Mouse (Mus musculus): ENCODE measurements at regions not wholly inside any gene's neighbourhood (a gene's known extent, or its start where the extent isn't known, plus 50 kb on each side); places are given as distances from the start of the nearest gene placed in this dataset.

DNA sequence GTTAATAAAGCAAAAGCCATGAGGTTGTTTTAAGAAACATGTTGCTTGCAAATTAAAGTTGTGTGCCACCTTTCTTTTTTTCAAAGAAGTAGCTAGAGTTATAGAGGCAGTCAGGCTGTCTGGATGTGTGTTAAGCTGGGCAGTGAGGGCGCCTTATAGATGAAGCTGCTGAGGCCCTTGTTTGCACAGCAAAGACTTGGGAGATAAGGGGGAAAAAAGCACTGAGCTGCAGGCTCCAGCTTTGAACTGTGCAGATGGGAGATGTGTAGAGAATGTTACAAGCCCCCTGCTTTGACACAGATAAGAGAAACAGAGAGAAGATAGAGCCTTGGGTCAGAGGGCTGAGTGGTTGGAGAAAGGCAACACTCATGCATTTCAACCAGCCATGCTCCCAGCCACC lies 445.7 kb downstream of the Lmo4 start (continued):
- no peak for TF ChIP-seq SMC3 (IDR thresholded peaks at IDR 0.05; ENCODE audit: low read depth, low read length)
- TF ChIP-seq ZMIZ1 (IDR thresholded peaks at IDR 0.05; ENCODE audit: low read depth, low read length): no peak
- no peak for TF ChIP-seq UBTF (IDR thresholded peaks at IDR 0.05; ENCODE audit: borderline replicate concordance, insufficient read depth, low read depth, low read length)

DNA sequence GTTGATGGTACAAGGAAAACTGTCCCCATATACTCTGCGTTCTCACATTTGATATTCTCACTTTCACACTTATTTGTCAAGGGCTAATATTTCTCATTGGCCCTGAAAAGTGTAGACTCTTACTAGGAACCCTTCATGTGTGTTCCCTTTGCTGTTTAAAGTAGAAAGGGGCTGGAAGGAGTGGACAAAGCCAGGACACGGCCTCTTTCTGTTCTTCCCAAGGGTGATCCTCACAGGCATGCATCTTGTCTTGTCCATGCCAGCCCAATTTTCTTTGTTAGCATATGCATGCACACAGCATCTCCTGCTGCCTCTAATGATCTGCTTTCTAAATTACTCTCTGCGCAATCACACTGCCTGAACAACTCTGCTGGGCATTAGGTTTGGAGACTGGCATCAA lies 451.8 kb downstream of the Lmo4 start:
- no peak overlapping the region for H3K9ac ChIP-seq (ENCODE audit: control insufficient read depth, low read depth, low read length, poor library complexity, severe bottlenecking)
- no peak overlapping the region for H3K4me3 ChIP-seq (ENCODE audit: control insufficient read depth in 1 of 2, insufficient read depth in 1 of 2, low read depth in 2 of 2, low read length in 2 of 2)
- TF ChIP-seq ZKSCAN1 (IDR thresholded peaks at IDR 0.05; ENCODE audit: low read depth, low read length): no peak
- no peak for TF ChIP-seq MXI1 (IDR thresholded peaks at IDR 0.05; ENCODE audit: low read depth, low read length)
- TF ChIP-seq E2F4 (IDR thresholded peaks at IDR 0.05; ENCODE audit: borderline replicate concordance, low read depth, low read length): no peak
- no peak for TF ChIP-seq MYB (IDR thresholded peaks at IDR 0.05; ENCODE audit: low read depth, low read length)
- no peak for TF ChIP-seq ZNF384 (IDR thresholded peaks at IDR 0.05; ENCODE audit: low read depth, low read length)
- no peak for TF ChIP-seq EP300 (IDR thresholded peaks at IDR 0.05; ENCODE audit: low read depth in 1 of 2, low read length in 2 of 2)
- TF ChIP-seq ETS1 (IDR thresholded peaks at IDR 0.05; ENCODE audit: low read depth, low read length): no peak
- TF ChIP-seq CHD2 (IDR thresholded peaks at IDR 0.05; ENCODE audit: low read length): no peak
- TF ChIP-seq NELFE (IDR thresholded peaks at IDR 0.05; ENCODE audit: low read depth, low read length): no peak
- no peak for TF ChIP-seq MAFK (IDR thresholded peaks at IDR 0.05; ENCODE audit: borderline replicate concordance, low read depth, low read length)
- no peak for TF ChIP-seq BHLHE40 (IDR thresholded peaks at IDR 0.05; ENCODE audit: borderline replicate concordance, low read depth, low read length)
- TF ChIP-seq CHD1 (IDR thresholded peaks at IDR 0.05; ENCODE audit: low read depth, low read length): no peak
- TF ChIP-seq TBP (IDR thresholded peaks at IDR 0.05; ENCODE audit: low read depth, low read length): no peak
- no peak for TF ChIP-seq NRF1 (IDR thresholded peaks at IDR 0.05; ENCODE audit: insufficient read depth, low read depth, low read length, poor library complexity, severe bottlenecking)
- TF ChIP-seq TCF12 (IDR thresholded peaks at IDR 0.05; ENCODE audit: low read depth, low read length): no peak
- TF ChIP-seq MYC (IDR thresholded peaks at IDR 0.05; ENCODE audit: low read depth, low read length): no peak
- TF ChIP-seq POLR2A (IDR thresholded peaks at IDR 0.05; ENCODE audit: control insufficient read depth in 1 of 2, insufficient read depth in 1 of 2, low read depth in 1 of 2, low read length in 2 of 2, poor library complexity in 1 of 2): no peak
- TF ChIP-seq RAD21 (IDR thresholded peaks at IDR 0.05; ENCODE audit: low read depth, low read length): no peak
- H3K27me3 ChIP-seq (ENCODE audit: control insufficient read depth in 1 of 2, insufficient read depth in 2 of 2, low read length in 2 of 2): no peaks in the 10 kb centered on the region
- no peaks in the 10 kb centered on the region for H3K4me1 ChIP-seq (ENCODE audit: control insufficient read depth in 1 of 2, insufficient read depth in 2 of 2, low read length in 2 of 2)
- H3K36me3 ChIP-seq (ENCODE audit: control insufficient read depth in 1 of 2, insufficient read depth in 2 of 2, low read length in 2 of 2): no peaks in the 10 kb centered on the region
- H3K27ac ChIP-seq (ENCODE audit: control insufficient read depth, low read depth, low read length): no peak overlapping the region
- DNase-seq (ENCODE audit: low read depth, low spot score): no peak
- no peaks in the 10 kb centered on the region for H3K9me3 ChIP-seq (replicated peaks; ENCODE audit: insufficient read depth, low read length)
- no peaks in the 10 kb centered on the region for H3K79me2 ChIP-seq (ENCODE audit: control insufficient read depth, insufficient read depth, low read length, poor library complexity)
